Mouse (Mus musculus) CD4-positive naive resting alpha-beta T cell, adult 57 days (primary cell): Measurements from ENCODE around the gene Gngt1. TPM values are rescaled to one million over a fixed set of nuclear protein-coding genes. Genes with fewer than 3 reads are reported as not detected.

Source experiments
- total RNA-seq: library from RNA; stranded (reverse); gene quantifications from one replicate; pipeline ENCODE4 v1.2.4, GENCODE M21; 2023

The Gngt1 gene
- total RNA-seq: not detected

GRCm38 (mm10) chr6:3993492-3993891 is at the start of gene Gngt1:
Gene Gngt1, plus strand, starts transcription at chr6:3993792.

GRCm38 (mm10) chr6:3988750-3989149 is 4.8 kb upstream of the Gngt1 start, which contains the start of gene Tfpi2:
Gene Tfpi2, minus strand, starts transcription at chr6:3988919.

GRCm38 (mm10) chr6:4003890-4004306 is 10.3 kb downstream of the Gngt1 start, which contains the start of gene Gng11:
Gene Gng11, plus strand, starts transcription at chr6:4003904.

Other genes with a start within 250 kb of the Gngt1 start
- not detected for gene Calcr, start 229.1 kb upstream of the Gngt1 start, total RNA-seq
- not detected for gene Tfpi2, start 4.9 kb upstream of the Gngt1 start, total RNA-seq
- 1.3 TPM for gene Gng11, start 10.1 kb downstream of the Gngt1 start, total RNA-seq
- gene Bet1, start 93.2 kb downstream of the Gngt1 start, total RNA-seq: 10.7 TPM